Mouse (Mus musculus): ENCODE measurements around the gene Xpa. TPM values are rescaled to one million over a fixed set of nuclear protein-coding genes. Genes with fewer than 3 reads are reported as not detected.

Gene Xpa
- polyA plus RNA-seq, 1 experiment from 2014 or later = 31.3 TPM

DNA sequence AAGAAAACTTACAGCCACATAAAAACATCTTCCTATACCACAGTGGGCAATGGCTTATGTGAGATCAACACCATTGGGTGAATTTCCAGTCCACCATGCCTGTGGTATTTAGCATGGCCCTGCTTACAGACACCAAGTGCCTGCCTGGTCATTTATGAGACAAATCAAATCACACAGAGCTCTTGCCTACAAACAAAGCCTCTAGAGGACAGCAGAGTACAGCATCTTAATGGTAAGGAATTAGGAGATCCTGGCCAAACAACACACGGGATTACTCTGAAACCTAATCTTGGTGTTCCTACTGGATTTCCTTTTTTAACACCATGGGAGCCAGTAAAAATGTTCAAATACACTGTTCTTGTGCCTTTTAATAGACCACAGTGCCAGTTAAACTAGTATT lies 80.8 kb downstream of the Xpa start:
- ATAC-seq (ENCODE audit: low FRiP score) = no peak
- H3K36me3 ChIP-seq = peaks cover 68% of the 10 kb centered on the region

DNA sequence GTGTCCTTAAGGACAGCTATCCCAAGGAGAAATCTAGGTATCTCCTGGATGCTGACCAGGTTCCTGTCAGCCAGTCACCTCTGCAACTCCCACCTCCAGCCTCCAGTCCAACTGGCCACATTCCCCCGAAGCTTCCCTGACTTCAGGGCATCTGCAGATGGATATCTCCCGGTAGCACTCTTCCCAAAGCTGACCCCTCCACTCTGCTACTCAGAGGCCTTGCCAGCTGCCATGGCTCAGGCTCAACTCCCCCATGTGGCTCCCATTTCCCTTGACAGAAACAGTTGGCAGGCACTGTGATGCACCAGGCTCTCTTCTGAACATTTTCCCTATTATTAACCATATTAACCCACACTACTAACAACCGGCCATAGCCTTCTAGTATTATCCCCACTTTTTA lies 84.8 kb downstream of the Xpa start:
- Histone ChIP-seq H3K27ac (no peak overlapping the region), H3K4me2 (replicated peaks) (no peak overlapping the region), H3K4me3 (no peak overlapping the region), H3K4me1 (no peaks in the 10 kb centered on the region), H3K36me3 (peaks cover 29% of the 10 kb centered on the region), H3K9ac (no peak overlapping the region), H3K27me3 (no peaks in the 10 kb centered on the region), H3K9me3 (replicated peaks) (no peaks in the 10 kb centered on the region)
- ATAC-seq (ENCODE audit: low FRiP score) = no peak
- WGBS = 84% methylated on average over 3 of the region's 3 CpGs

More for the DNA sequence above, 80.8 kb downstream of the Xpa start:
- H3K9me3 ChIP-seq (replicated peaks) = no peaks in the 10 kb centered on the region
- no peak overlapping the region for H3K4me2 ChIP-seq (replicated peaks)
- whole genome bisulfite sequencing = 83% methylated on average over 1 of the region's 1 CpGs
- no peak overlapping the region for H3K27ac ChIP-seq
- no peak overlapping the region for H3K4me3 ChIP-seq
- no peak overlapping the region for H3K9ac ChIP-seq
- no peaks in the 10 kb centered on the region for H3K27me3 ChIP-seq
- H3K4me1 ChIP-seq = no peaks in the 10 kb centered on the region

DNA sequence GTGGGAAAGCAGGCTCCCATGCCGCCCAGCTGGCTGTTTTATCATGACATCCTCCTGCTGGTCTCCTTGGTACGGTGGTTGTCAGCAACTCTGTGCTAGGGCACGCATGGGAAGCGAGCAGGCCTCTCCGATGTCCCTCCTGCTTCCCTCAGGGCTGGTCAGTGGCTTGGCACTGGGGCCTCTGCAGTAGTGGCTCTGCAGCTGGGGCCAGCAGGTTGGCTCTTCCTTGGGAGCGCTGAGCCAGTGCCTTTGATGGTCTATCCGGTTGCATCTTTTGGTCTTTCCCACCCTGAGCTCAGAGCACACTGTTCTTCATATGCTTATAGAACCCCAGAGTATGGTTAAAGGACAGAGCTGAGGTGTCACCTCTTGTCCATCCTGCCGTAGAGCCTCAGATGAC lies 86.0 kb downstream of the Xpa start:
- Histone ChIP-seq H3K36me3 (peaks cover 17% of the 10 kb centered on the region), H3K4me3 (no peak overlapping the region), H3K4me2 (replicated peaks) (no peak overlapping the region), H3K9ac (no peak overlapping the region), H3K27ac (no peak overlapping the region), H3K9me3 (replicated peaks) (no peaks in the 10 kb centered on the region), H3K27me3 (no peaks in the 10 kb centered on the region), H3K4me1 (no peaks in the 10 kb centered on the region)
- ATAC-seq (ENCODE audit: low FRiP score) = no peak
- 92% methylated on average over 8 of the region's 8 CpGs for WGBS

Other genes starting within 250 kb of the Xpa start
- 17.6 and 20.4 TPM in 2 replicates for gene Tdrd7, start 231.0 kb downstream of the Xpa start, polyA plus RNA-seq (2016; fragmentation: Nextera tagmentation; extraction: Ambion mirVana)
- 4.8 and 5.1 TPM in 2 replicates for gene Tmod1, start 157.4 kb downstream of the Xpa start, polyA plus RNA-seq (2016; fragmentation: Nextera tagmentation; extraction: Ambion mirVana)
- gene Ncbp1, start 57.7 kb downstream of the Xpa start, polyA plus RNA-seq (2016; fragmentation: Nextera tagmentation; extraction: Ambion mirVana) = 102 and 105 TPM in 2 replicates
- gene Tstd2, start 57.6 kb downstream of the Xpa start, polyA plus RNA-seq (2016; fragmentation: Nextera tagmentation; extraction: Ambion mirVana) = 55.6 and 56.1 TPM in 2 replicates
- 0.09 TPM in 1 of 2 replicates, not detected in the other for gene Foxe1, start 147.3 kb upstream of the Xpa start, polyA plus RNA-seq (2016; fragmentation: Nextera tagmentation; extraction: Ambion mirVana)
- gene Trmo, start 193.1 kb upstream of the Xpa start, polyA plus RNA-seq (2016; fragmentation: Nextera tagmentation; extraction: Ambion mirVana) = 8.1 and 9.0 TPM in 2 replicates
- 2.4 and 4.3 TPM in 2 replicates for gene Hemgn, start 217.2 kb upstream of the Xpa start, polyA plus RNA-seq (2016; fragmentation: Nextera tagmentation; extraction: Ambion mirVana)